Mouse (Mus musculus) cerebellum, adult 2 months (tissue): ENCODE results near the gene Cacna1d. TPM values are rescaled to one million over a fixed set of nuclear protein-coding genes. Genes with fewer than 3 reads are reported as not detected.

Experiments used
- DNase-seq, 2 experiments: peaks; one replicate each; pipeline ENCODE4 v3.0.0; 2021
- H3K27ac ChIP-seq: fragments of 200-500 bp; 2 replicates; pipeline ENCODE4 v1.5.1; 2012; ENCODE audit warnings: low read length, control low read depth, inconsistent platforms; ENCODE audit not compliant: insufficient read depth
- H3K27me3 ChIP-seq: fragments of 200-500 bp; 2 replicates; pipeline ENCODE4 v1.6.1; 2012; ENCODE audit warnings: inconsistent platforms, mild to moderate bottlenecking, low read length, moderate library complexity; ENCODE audit not compliant: control insufficient read depth, insufficient read depth
- H3K4me1 ChIP-seq: fragments of 200-500 bp; 2 replicates; pipeline ENCODE4 v1.6.1; 2011; ENCODE audit warnings: low read length; ENCODE audit not compliant: control insufficient read depth, insufficient read depth
- H3K4me3 ChIP-seq: fragments of 200-500 bp; replicated peaks from 2 replicates; pipeline ENCODE3; 2011; ENCODE audit warnings: mild to moderate bottlenecking, low read depth, low read length, control low read depth; ENCODE audit not compliant: insufficient read depth
- CTCF ChIP-seq: fragments of 200-500 bp; IDR thresholded peaks from 2 replicates; pipeline ENCODE4 v1.5.1; 2011; ENCODE audit warnings: low read depth, mild to moderate bottlenecking, control low read depth, low read length, moderate library complexity, borderline replicate concordance; ENCODE audit not compliant: insufficient read depth
- POLR2A ChIP-seq: fragments of 200-500 bp; IDR thresholded peaks from 2 replicates; pipeline ENCODE4 v1.6.1; 2011; ENCODE audit warnings: low read length, control low read depth, borderline replicate concordance; ENCODE audit not compliant: insufficient read depth
- WGBS: fragments of 180-500 bp; shearing (Covaris S2); methylation state at CpG from one replicate; pipeline ENCODE4 v1.1.7; 2018; 5-methylcytosine and 5-hydroxymethylcytosine counted together
- polyA plus RNA-seq: library from polyadenylated mRNA; depleted of rRNA; stranded (reverse); fragments of >200 nt; gene quantifications from 2 replicates; pipeline ENCODE4 v1.2.3, GENCODE M21; 2012

The Cacna1d gene
- polyA plus RNA-seq, 1 experiment = 35.0 TPM

- TF ChIP-seq CTCF (no peak), POLR2A (no peak)
- Histone ChIP-seq H3K4me1 (peaks cover 4% of the 10 kb centered on the region; the same call in 1 of the 2 replicates), H3K27me3 (no peaks in the 10 kb centered on the region), H3K27ac (no peak overlapping the region), H3K4me3 (no peak overlapping the region)
- WGBS = 18% methylated on average over 1 of the region's 1 CpGs
- no peak for DNase-seq
These were observed 2.0 kb upstream of the Cacna1d start for GRCm38 (mm10) chr14:30493276-30493675.

GRCm38 (mm10) chr14:30479361-30479948 is 11.8 kb downstream of the Cacna1d start, which contains the start of gene Dcp1a:
TSS of gene Dcp1a (plus strand) at chr14:30479535.
- peak; percentile 97 to 98 for DNase-seq

GRCm38 (mm10) chr14:30474416-30474815 is 16.8 kb downstream of the Cacna1d start:
- no peak overlapping the region for H3K4me3 ChIP-seq
- no peak overlapping the region for H3K27ac ChIP-seq
- 79% methylated on average over 6 of the region's 6 CpGs for WGBS
- no peak for DNase-seq
- TF ChIP-seq POLR2A = no peak
- no peak for TF ChIP-seq CTCF
- H3K27me3 ChIP-seq = no peaks in the 10 kb centered on the region
- no peaks in the 10 kb centered on the region for H3K4me1 ChIP-seq

More at GRCm38 (mm10) chr14:30479361-30479948, 11.8 kb downstream of the Cacna1d start, which contains the start of gene Dcp1a:
- Histone ChIP-seq H3K4me3 (peak within 1 kb of the TSS; percentile 80), H3K27ac (peak within 1 kb of the TSS; percentile 62), H3K27me3 (no peaks in the 10 kb centered on the region), H3K4me1 (no peaks in the 10 kb centered on the region)
- TF ChIP-seq POLR2A = peak; percentile 73
- no peak for TF ChIP-seq CTCF
- WGBS = under 1% methylated on average over 39 of the region's 39 CpGs

- no peak overlapping the region for H3K27ac ChIP-seq
- H3K27me3 ChIP-seq = no peaks in the 10 kb centered on the region
- WGBS = 82% methylated on average over 5 of the region's 5 CpGs
- no peak for TF ChIP-seq CTCF
- no peak for TF ChIP-seq POLR2A
- H3K4me1 ChIP-seq = no peaks in the 10 kb centered on the region
- H3K4me3 ChIP-seq = no peak overlapping the region
- no peak for DNase-seq
These were observed 17.6 kb downstream of the Cacna1d start for GRCm38 (mm10) chr14:30473605-30474004.

- TF ChIP-seq POLR2A (no peak), CTCF (no peak)
- Histone ChIP-seq H3K27ac (no peak overlapping the region), H3K27me3 (no peaks in the 10 kb centered on the region), H3K4me1 (no peaks in the 10 kb centered on the region), H3K4me3 (no peak overlapping the region)
- 79% methylated on average over 4 of the region's 4 CpGs for WGBS
- no peak for DNase-seq
These were observed 27.9 kb downstream of the Cacna1d start for GRCm38 (mm10) chr14:30463312-30463711.

- DNase-seq = peak; percentile 72 to 75
- H3K4me3 ChIP-seq = no peak overlapping the region
- no peaks in the 10 kb centered on the region for H3K27me3 ChIP-seq
- no peak overlapping the region for H3K27ac ChIP-seq
- WGBS = 7% methylated on average over 14 of the region's 14 CpGs
- TF ChIP-seq POLR2A = no peak
- peak; percentile 89 for TF ChIP-seq CTCF
- peaks cover 2% of the 10 kb centered on the region; the same call in 1 of the 2 replicates for H3K4me1 ChIP-seq
These were observed 31.2 kb downstream of the Cacna1d start for GRCm38 (mm10) chr14:30459891-30460523.

GRCm38 (mm10) chr14:30458820-30459219 is 32.4 kb downstream of the Cacna1d start:
- H3K27me3 ChIP-seq = no peaks in the 10 kb centered on the region
- no peak for TF ChIP-seq POLR2A
- no peak for TF ChIP-seq CTCF
- H3K4me3 ChIP-seq = no peak overlapping the region
- 87% methylated on average over 3 of the region's 3 CpGs for WGBS
- DNase-seq = no peak
- H3K27ac ChIP-seq = no peak overlapping the region
- peaks cover 2% of the 10 kb centered on the region; the same call in 1 of the 2 replicates for H3K4me1 ChIP-seq

- no peak for DNase-seq
- no peaks in the 10 kb centered on the region for H3K27me3 ChIP-seq
- peaks cover 2% of the 10 kb centered on the region; the same call in 1 of the 2 replicates for H3K4me1 ChIP-seq
- 71% methylated on average over 2 of the region's 2 CpGs for whole genome bisulfite sequencing
- TF ChIP-seq CTCF (no peak), POLR2A (no peak)
- H3K4me3 ChIP-seq = no peak overlapping the region
- H3K27ac ChIP-seq = no peak overlapping the region
These were observed 33.4 kb downstream of the Cacna1d start for GRCm38 (mm10) chr14:30457897-30458296.
